Mouse (Mus musculus) heart, postnatal 14 days (tissue): ENCODE results near the gene Smarcc2. TPM values are rescaled to one million over a fixed set of nuclear protein-coding genes. Genes with fewer than 3 reads are reported as not detected.

ENCODE experiments used
- DNase-seq, 2 experiments: peaks; one replicate each; pipeline ENCODE4 v3.0.0; 2021 to 2022
- intact Hi-C: fragments of 180-260 bp; cut with DNase I; formaldehyde crosslinking; loops from one replicate; pipeline ENCODE4 v1.15.1; 2025
- microRNA-seq, 2 experiments: library from miRNA; unstranded; fragments of <30 nt; microRNA quantifications; one replicate each; pipeline ENCODE4 v1.2.0; 2021 to 2022
- total RNA-seq, 2 experiments: library from RNA; stranded (reverse); gene quantifications; 2 replicates each; pipeline ENCODE4 v1.2.3; 2021

Smarcc2 gene
- total RNA-seq, 2 experiments from 2014 or later = 76.6 to 80.5 TPM

GRCm38 (mm10) chr10:128538340-128538870 lies 79.4 kb downstream of the Smarcc2 start:
- DNase-seq = no peak
- intact Hi-C loops = loop anchor here (5.0 kb wide), 1 partner anchor 131 kb away; no protein-coding TSS in a partner anchor

Small RNA genes lying within 50 kb of the gene (microRNA-seq; reads per million reads assigned to microRNA genes)
- 0 reads per million in 2 experiments for gene Mir6916
- 2.2 to 2.4 reads per million in 2 experiments for gene Mir8105

Other genes starting within 250 kb of the Smarcc2 start
- gene Spryd4, start 247.4 kb upstream of the Smarcc2 start, total RNA-seq = 10 to 100 TPM; 40.5 to 43.3 TPM
- gene Mip, start 233.4 kb upstream of the Smarcc2 start, total RNA-seq = not detected
- gene Timeless, start 227.2 kb upstream of the Smarcc2 start, total RNA-seq = 10 to 100 TPM in 1 of 2 experiments, 1 to 10 TPM in 1; 6.6 to 11.1 TPM
- gene Apon, start 205.2 kb upstream of the Smarcc2 start, total RNA-seq = under 1 TPM in 1 of 2 experiments, not detected in 1; 0.19 TPM
- not detected for gene Apof, start 190.6 kb upstream of the Smarcc2 start, total RNA-seq
- 10 to 100 TPM; 10.5 to 11.2 TPM for gene Stat2, start 188.7 kb upstream of the Smarcc2 start, total RNA-seq
- gene Il23a, start 160.5 kb upstream of the Smarcc2 start, total RNA-seq = under 1 TPM; 0.22 to 0.26 TPM
- gene Pan2, start 155.9 kb upstream of the Smarcc2 start, total RNA-seq = 10 to 100 TPM; 13.2 to 13.7 TPM
- gene Cnpy2, start 136.8 kb upstream of the Smarcc2 start, total RNA-seq = 10 to 100 TPM; 58.1 to 66.7 TPM
- gene Cs, start 121.5 kb upstream of the Smarcc2 start, total RNA-seq = 1,000 to 10,000 TPM; 1,195 to 1,221 TPM
- 100 to 1,000 TPM; 208 to 209 TPM for gene Coq10a, start 90.3 kb upstream of the Smarcc2 start, total RNA-seq
- gene Ankrd52, start 82.1 kb upstream of the Smarcc2 start, total RNA-seq = 10 to 100 TPM; 46.5 to 47.5 TPM
- not detected for gene Slc39a5, start 58.0 kb upstream of the Smarcc2 start, total RNA-seq
- gene Nabp2, start 47.8 kb upstream of the Smarcc2 start, total RNA-seq = 10 to 100 TPM; 43.6 to 45.6 TPM
- 10 to 100 TPM; 19.7 to 19.8 TPM for gene Rnf41, start 47.6 kb upstream of the Smarcc2 start, total RNA-seq
- gene Myl6, start 34.9 kb downstream of the Smarcc2 start, total RNA-seq = 100 to 1,000 TPM; 357 to 392 TPM
- gene Myl6b, start 39.4 kb downstream of the Smarcc2 start, total RNA-seq = 1 to 10 TPM; 3.3 to 4.3 TPM
- 10 to 100 TPM; 22.3 to 23.6 TPM for gene Esyt1, start 66.6 kb downstream of the Smarcc2 start, total RNA-seq
- 1 to 10 TPM; 7.0 to 8.4 TPM for gene Zc3h10, start 88.5 kb downstream of the Smarcc2 start, total RNA-seq
- gene Rpl41, start 90.1 kb downstream of the Smarcc2 start, total RNA-seq = 1,000 to 10,000 TPM; 1,645 to 1,937 TPM
- gene Pa2g4, start 106.7 kb downstream of the Smarcc2 start, total RNA-seq = 10 to 100 TPM; 48.4 to 51.6 TPM
- 1 to 10 TPM; 6.8 to 7.8 TPM for gene Erbb3, start 130.4 kb downstream of the Smarcc2 start, total RNA-seq
- gene Rps26, start 167.5 kb downstream of the Smarcc2 start, total RNA-seq = 100 to 1,000 TPM; 264 to 297 TPM
- gene Ikzf4, start 186.7 kb downstream of the Smarcc2 start, total RNA-seq = 1 to 10 TPM; 1.3 to 1.5 TPM
- gene Suox, start 214.8 kb downstream of the Smarcc2 start, total RNA-seq = 10 to 100 TPM; 17.3 to 17.4 TPM
- 10 to 100 TPM; 66.5 to 71.8 TPM for gene Rab5b, start 237.0 kb downstream of the Smarcc2 start, total RNA-seq
- gene Pmel, start 244.9 kb downstream of the Smarcc2 start, total RNA-seq = under 1 TPM; 0.66 to 0.93 TPM
- gene Cdk2, start 245.8 kb downstream of the Smarcc2 start, total RNA-seq = 10 to 100 TPM; 18.9 to 19.9 TPM